Mouse (Mus musculus): ENCODE results near the gene Ush2a. TPM values are rescaled to one million over a fixed set of nuclear protein-coding genes. Genes with fewer than 3 reads are reported as not detected.

Ush2a gene
- polyA plus RNA-seq, 1 experiment from 2014 or later: 0.12 TPM

DNA sequence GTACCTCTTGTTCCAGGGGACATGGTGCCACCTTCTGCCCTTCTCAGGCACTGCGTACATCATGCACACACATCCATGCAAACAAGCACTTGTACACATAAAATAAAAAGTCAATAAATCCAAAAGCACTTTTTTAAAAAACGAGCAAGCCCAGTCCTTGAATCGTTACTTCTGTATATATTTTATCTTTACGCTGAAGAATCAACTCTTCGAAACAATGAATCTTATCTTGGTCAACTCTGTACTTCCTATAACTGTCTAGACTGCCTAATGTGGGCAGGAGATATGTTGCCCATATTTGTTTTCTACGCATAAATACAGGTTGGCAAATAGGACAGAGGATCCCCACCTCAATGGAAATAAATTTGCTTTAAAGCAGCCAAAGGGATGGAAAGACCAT is 585.4 kb downstream of the Ush2a start:
- no peak overlapping the region for H3K4me2 ChIP-seq (ENCODE audit: low read depth, low read length, severe bottlenecking)
- H3K36me3 ChIP-seq (ENCODE audit: control insufficient read depth, insufficient read depth, low read length): no peaks in the 10 kb centered on the region
- DNase-seq (ENCODE audit: low spot score) (no peak), ATAC-seq (replicated peaks; ENCODE audit: low FRiP score) (no peak)
- H3K27me3 ChIP-seq (ENCODE audit: control insufficient read depth, insufficient read depth, low read length): no peaks in the 10 kb centered on the region
- no peaks in the 10 kb centered on the region for H3K9me3 ChIP-seq (ENCODE audit: control insufficient read depth, low read length)
- no peak overlapping the region for H3K4me3 ChIP-seq (ENCODE audit: low read depth, low read length)
- H3K4me1 ChIP-seq (replicated peaks; ENCODE audit: control insufficient read depth, insufficient read depth, low read length): no peaks in the 10 kb centered on the region
- no peak overlapping the region for H3K9ac ChIP-seq (ENCODE audit: low read length)
- H3K27ac ChIP-seq (ENCODE audit: low read depth, low read length): no peak overlapping the region
- WGBS: 91% methylated on average over 6 of the region's 6 CpGs

DNA sequence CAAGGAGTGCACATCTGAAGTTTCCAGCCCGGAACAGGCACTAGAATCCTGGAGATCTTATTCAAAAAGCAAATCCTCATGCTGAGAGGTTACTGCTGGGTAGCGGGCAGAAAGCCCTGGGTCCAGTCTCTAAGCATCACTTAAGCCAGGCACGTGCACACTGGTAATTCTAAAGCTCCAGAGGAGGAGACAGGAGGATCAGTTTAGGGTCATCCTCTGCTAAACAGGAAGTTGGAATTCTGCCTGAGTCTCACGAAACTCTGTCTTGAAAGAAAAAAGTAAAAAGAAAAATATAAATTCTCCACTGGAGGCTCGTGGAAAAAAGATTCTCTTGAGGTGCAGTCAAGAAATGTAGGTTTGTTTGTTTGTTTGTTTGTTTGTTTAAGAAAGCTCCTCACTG is 591.0 kb downstream of the Ush2a start:
- Histone ChIP-seq H3K9me3 (ENCODE audit: control insufficient read depth, low read length) (no peaks in the 10 kb centered on the region), H3K9ac (ENCODE audit: low read length) (no peak overlapping the region), H3K27me3 (ENCODE audit: control insufficient read depth, insufficient read depth, low read length) (no peaks in the 10 kb centered on the region), H3K27ac (ENCODE audit: low read depth, low read length) (no peak overlapping the region), H3K36me3 (ENCODE audit: control insufficient read depth, insufficient read depth, low read length) (no peaks in the 10 kb centered on the region), H3K4me2 (ENCODE audit: low read depth, low read length, severe bottlenecking) (no peak overlapping the region), H3K4me3 (ENCODE audit: low read depth, low read length) (no peak overlapping the region), H3K4me1 (replicated peaks; ENCODE audit: control insufficient read depth, insufficient read depth, low read length) (no peaks in the 10 kb centered on the region)
- 83% methylated on average over 5 of the region's 5 CpGs for WGBS
- ATAC-seq (replicated peaks; ENCODE audit: low FRiP score) (no peak), DNase-seq (ENCODE audit: low spot score) (no peak)

DNA sequence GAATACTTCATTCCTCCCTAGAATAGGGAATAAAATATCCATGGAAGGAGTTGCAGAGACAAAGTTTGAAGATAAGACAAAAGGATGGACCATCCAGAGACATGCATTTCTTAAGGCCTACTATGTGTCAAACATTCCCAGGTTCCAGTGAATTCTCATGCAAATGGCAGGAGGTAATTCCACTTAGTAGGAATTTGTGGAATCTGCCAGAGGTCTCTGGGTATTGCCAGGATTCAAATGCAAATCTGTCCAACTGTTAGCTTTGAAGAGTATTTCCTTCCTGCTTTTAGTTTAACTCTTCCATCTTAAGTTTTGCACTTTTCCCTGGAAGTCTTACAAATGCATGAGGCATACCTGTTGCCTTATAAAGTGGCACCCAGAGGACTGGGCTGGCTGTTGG is 592.4 kb downstream of the Ush2a start:
- no peaks in the 10 kb centered on the region for H3K27me3 ChIP-seq (ENCODE audit: control insufficient read depth, insufficient read depth, low read length)
- H3K4me2 ChIP-seq (ENCODE audit: low read depth, low read length, severe bottlenecking): no peak overlapping the region
- no peaks in the 10 kb centered on the region for H3K9me3 ChIP-seq (ENCODE audit: control insufficient read depth, low read length)
- H3K27ac ChIP-seq (ENCODE audit: low read depth, low read length): no peak overlapping the region
- H3K4me1 ChIP-seq (replicated peaks; ENCODE audit: control insufficient read depth, insufficient read depth, low read length): no peaks in the 10 kb centered on the region
- DNase-seq (ENCODE audit: low spot score): no peak
- ATAC-seq (replicated peaks; ENCODE audit: low FRiP score): no peak
- no peak overlapping the region for H3K4me3 ChIP-seq (ENCODE audit: low read depth, low read length)
- no peaks in the 10 kb centered on the region for H3K36me3 ChIP-seq (ENCODE audit: control insufficient read depth, insufficient read depth, low read length)
- H3K9ac ChIP-seq (ENCODE audit: low read length): no peak overlapping the region

DNA sequence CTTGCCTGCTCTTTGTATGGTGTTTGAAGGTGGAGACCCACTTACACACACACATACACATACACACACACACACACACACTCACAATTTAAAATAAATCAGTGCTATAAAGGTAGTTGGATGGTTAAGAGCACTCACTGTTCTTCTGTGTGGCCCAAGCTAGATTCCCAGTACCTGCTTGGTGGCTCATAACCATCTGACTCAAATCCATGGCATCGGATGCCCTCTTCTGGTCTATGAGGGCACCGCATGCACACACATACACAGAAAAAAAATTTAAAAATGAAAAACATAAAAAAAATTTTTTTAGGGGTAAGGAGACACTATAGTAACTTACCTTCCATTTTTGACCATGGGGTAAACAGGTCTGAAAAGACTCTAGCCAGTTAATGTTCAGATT is 593.2 kb downstream of the Ush2a start:
- ATAC-seq (replicated peaks; ENCODE audit: low FRiP score): no peak
- no peak overlapping the region for H3K9ac ChIP-seq (ENCODE audit: low read length)
- H3K4me3 ChIP-seq (ENCODE audit: low read depth, low read length): no peak overlapping the region
- no peaks in the 10 kb centered on the region for H3K4me1 ChIP-seq (replicated peaks; ENCODE audit: control insufficient read depth, insufficient read depth, low read length)
- H3K4me2 ChIP-seq (ENCODE audit: low read depth, low read length, severe bottlenecking): no peak overlapping the region
- DNase-seq (ENCODE audit: low spot score): no peak
- WGBS: 93% methylated on average over 2 of the region's 2 CpGs
- H3K36me3 ChIP-seq (ENCODE audit: control insufficient read depth, insufficient read depth, low read length): no peaks in the 10 kb centered on the region
- no peaks in the 10 kb centered on the region for H3K9me3 ChIP-seq (ENCODE audit: control insufficient read depth, low read length)
- no peaks in the 10 kb centered on the region for H3K27me3 ChIP-seq (ENCODE audit: control insufficient read depth, insufficient read depth, low read length)
- H3K27ac ChIP-seq (ENCODE audit: low read depth, low read length): no peak overlapping the region

DNA sequence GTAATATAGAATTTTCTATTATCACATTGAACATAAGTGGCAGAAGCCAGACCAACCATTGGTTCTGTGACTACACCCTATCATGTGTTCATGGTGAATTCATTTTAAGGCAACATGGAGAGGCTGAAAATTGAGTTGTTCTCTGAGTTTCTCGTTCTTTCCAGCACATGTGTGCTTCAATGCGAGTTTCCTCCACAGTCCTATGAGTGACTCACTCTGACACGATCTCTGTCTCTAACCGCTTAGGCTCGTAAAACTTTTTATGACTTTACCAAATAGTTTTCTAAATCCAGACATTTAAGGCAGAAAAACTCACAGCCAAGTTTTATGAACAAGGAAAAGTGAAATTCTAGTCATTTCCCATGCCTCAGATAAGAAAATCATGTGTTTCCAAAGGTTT is 597.9 kb downstream of the Ush2a start:
- ATAC-seq (replicated peaks; ENCODE audit: low FRiP score): no peak
- no peak overlapping the region for H3K9ac ChIP-seq (ENCODE audit: low read length)
- H3K36me3 ChIP-seq (ENCODE audit: control insufficient read depth, insufficient read depth, low read length): no peaks in the 10 kb centered on the region
- no peak overlapping the region for H3K27ac ChIP-seq (ENCODE audit: low read depth, low read length)
- no peaks in the 10 kb centered on the region for H3K27me3 ChIP-seq (ENCODE audit: control insufficient read depth, insufficient read depth, low read length)
- H3K4me1 ChIP-seq (replicated peaks; ENCODE audit: control insufficient read depth, insufficient read depth, low read length): no peaks in the 10 kb centered on the region
- 89% methylated on average over 5 of the region's 5 CpGs for WGBS
- H3K9me3 ChIP-seq (ENCODE audit: control insufficient read depth, low read length): no peaks in the 10 kb centered on the region
- no peak for DNase-seq (ENCODE audit: low spot score)
- H3K4me2 ChIP-seq (ENCODE audit: low read depth, low read length, severe bottlenecking): no peak overlapping the region
- H3K4me3 ChIP-seq (ENCODE audit: low read depth, low read length): no peak overlapping the region

DNA sequence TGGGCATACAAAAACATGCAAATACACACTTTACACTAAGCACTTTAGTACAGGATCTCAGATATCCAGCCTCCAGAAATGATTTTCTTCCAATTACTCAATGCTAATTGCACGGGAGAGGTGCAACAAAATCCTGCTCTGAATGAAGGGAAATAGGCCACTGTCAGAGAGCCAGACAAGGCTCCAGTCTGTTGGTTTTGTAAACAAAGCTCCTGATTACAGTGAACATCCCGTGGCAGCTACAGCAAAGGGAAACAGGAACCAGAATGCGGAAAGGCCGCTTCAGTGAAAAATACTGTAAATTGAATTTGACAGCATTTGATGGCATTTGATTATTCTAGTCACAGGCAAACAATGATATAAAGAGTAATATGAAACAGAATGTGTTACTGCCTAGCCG is 604.1 kb downstream of the Ush2a start:
- DNase-seq (ENCODE audit: low spot score) (no peak), ATAC-seq (replicated peaks; ENCODE audit: low FRiP score) (no peak)
- Histone ChIP-seq H3K4me3 (ENCODE audit: low read depth, low read length) (no peak overlapping the region), H3K4me1 (replicated peaks; ENCODE audit: control insufficient read depth, insufficient read depth, low read length) (no peaks in the 10 kb centered on the region), H3K9me3 (ENCODE audit: control insufficient read depth, low read length) (no peaks in the 10 kb centered on the region), H3K36me3 (ENCODE audit: control insufficient read depth, insufficient read depth, low read length) (no peaks in the 10 kb centered on the region), H3K4me2 (ENCODE audit: low read depth, low read length, severe bottlenecking) (no peak overlapping the region), H3K27me3 (ENCODE audit: control insufficient read depth, insufficient read depth, low read length) (no peaks in the 10 kb centered on the region), H3K9ac (ENCODE audit: low read length) (no peak overlapping the region), H3K27ac (ENCODE audit: low read depth, low read length) (no peak overlapping the region)
- 72% methylated on average over 5 of the region's 5 CpGs for WGBS

DNA sequence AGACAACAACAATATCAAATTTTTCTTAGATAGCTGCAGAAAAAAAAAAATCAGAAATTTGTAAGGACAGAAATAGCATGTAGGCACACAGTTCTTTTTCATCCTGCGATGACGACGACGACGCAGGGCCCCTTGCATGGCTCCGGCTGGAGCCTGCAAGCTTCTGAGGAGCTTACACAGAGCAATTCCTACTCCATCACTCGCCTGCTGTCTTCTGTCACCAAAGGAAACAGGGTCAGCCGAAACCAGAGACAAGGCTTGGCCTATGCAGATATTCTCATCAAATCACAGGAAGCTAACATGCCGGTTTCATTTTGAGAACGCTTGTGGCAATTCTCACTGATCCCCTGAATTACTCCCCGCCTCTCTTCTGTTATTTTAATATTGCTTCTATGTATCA is 604.7 kb downstream of the Ush2a start:
- Histone ChIP-seq H3K4me2 (ENCODE audit: low read depth, low read length, severe bottlenecking) (no peak overlapping the region), H3K4me1 (replicated peaks; ENCODE audit: control insufficient read depth, insufficient read depth, low read length) (no peaks in the 10 kb centered on the region), H3K4me3 (ENCODE audit: low read depth, low read length) (no peak overlapping the region), H3K27me3 (ENCODE audit: control insufficient read depth, insufficient read depth, low read length) (no peaks in the 10 kb centered on the region), H3K27ac (ENCODE audit: low read depth, low read length) (no peak overlapping the region), H3K9ac (ENCODE audit: low read length) (no peak overlapping the region), H3K36me3 (ENCODE audit: control insufficient read depth, insufficient read depth, low read length) (no peaks in the 10 kb centered on the region), H3K9me3 (ENCODE audit: control insufficient read depth, low read length) (no peaks in the 10 kb centered on the region)
- 89% methylated on average over 11 of the region's 11 CpGs for WGBS
- DNase-seq (ENCODE audit: low spot score) (no peak), ATAC-seq (replicated peaks; ENCODE audit: low FRiP score) (no peak)

DNA sequence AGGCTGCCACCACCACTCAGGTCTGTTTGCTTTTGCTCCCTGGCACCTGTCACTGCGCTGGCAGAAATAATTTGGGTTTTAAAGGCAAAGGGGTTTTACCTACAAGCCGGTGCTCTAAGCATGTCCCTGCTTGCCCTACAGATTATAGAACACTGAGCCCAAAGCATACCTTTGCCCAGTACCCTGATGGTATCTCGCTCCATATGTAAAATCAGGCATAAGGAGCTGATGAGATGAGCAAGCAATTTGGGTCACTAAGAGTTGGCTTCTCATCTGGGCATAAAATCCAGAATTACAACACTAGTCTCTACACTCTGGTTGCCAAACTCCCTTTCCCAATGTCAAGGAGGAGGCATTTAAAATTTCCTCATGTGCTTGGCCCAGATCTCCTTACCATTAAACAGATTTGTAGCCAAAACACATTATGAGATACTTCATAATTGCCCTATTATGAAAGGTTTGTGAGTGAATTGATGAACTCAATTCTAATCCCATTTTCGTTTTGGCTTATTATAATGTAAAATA is 616.8 kb downstream of the Ush2a start:
- Histone ChIP-seq H3K36me3 (ENCODE audit: control insufficient read depth, insufficient read depth, low read length) (no peaks in the 10 kb centered on the region), H3K4me1 (replicated peaks; ENCODE audit: control insufficient read depth, insufficient read depth, low read length) (no peaks in the 10 kb centered on the region), H3K27ac (ENCODE audit: low read depth, low read length) (no peak overlapping the region), H3K27me3 (ENCODE audit: control insufficient read depth, insufficient read depth, low read length) (no peaks in the 10 kb centered on the region), H3K9me3 (ENCODE audit: control insufficient read depth, low read length) (no peaks in the 10 kb centered on the region), H3K4me3 (ENCODE audit: low read depth, low read length) (no peak overlapping the region), H3K4me2 (ENCODE audit: low read depth, low read length, severe bottlenecking) (no peak overlapping the region), H3K9ac (ENCODE audit: low read length) (no peak overlapping the region)
- DNase-seq (ENCODE audit: low spot score) (no peak), ATAC-seq (replicated peaks; ENCODE audit: low FRiP score) (no peak)
- WGBS: 91% methylated on average over 4 of the region's 4 CpGs

DNA sequence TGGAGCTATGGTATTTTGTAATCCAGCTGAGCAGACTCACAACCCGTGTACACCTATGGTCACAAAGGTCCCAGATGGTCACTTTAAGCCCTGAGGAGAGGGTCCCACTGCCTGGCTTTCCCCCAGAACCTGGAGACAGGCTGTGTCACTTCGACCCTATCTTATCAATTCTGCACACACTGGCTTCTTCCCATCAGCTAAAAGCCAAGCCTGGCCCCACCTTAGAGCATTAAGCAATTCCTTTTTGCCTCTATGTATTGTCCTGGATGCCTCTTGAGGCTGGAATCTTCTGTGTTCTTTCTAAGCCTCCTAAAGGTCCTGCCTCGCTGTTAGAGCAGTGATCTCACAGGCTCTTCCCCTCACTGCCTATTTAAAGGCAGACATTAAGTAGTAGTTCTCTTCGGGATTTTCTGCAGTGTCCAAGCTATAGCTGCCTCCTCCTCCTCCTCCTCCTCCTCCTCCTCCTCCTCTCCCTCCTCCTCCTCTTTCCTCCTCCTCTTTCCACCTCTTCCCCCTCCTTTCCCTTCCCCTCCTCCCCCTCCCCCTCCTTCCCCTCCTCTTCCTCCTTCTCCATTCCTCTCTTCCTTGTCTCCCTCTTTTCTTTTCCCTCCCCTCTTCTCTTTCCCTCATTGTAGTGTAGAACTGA is 635.2 kb downstream of the Ush2a start:
- H3K4me1 ChIP-seq (replicated peaks; ENCODE audit: control insufficient read depth, insufficient read depth, low read length): no peaks in the 10 kb centered on the region
- H3K4me3 ChIP-seq (ENCODE audit: low read depth, low read length): no peak overlapping the region
- ATAC-seq (replicated peaks; ENCODE audit: low FRiP score) (no peak), DNase-seq (ENCODE audit: low spot score) (no peak)
- H3K36me3 ChIP-seq (ENCODE audit: control insufficient read depth, insufficient read depth, low read length): no peaks in the 10 kb centered on the region
- H3K27ac ChIP-seq (ENCODE audit: low read depth, low read length): no peak overlapping the region
- no peak overlapping the region for H3K9ac ChIP-seq (ENCODE audit: low read length)
- H3K9me3 ChIP-seq (ENCODE audit: control insufficient read depth, low read length): no peaks in the 10 kb centered on the region
- WGBS: 45% methylated on average over 4 of the region's 4 CpGs
- no peak overlapping the region for H3K4me2 ChIP-seq (ENCODE audit: low read depth, low read length, severe bottlenecking)
- H3K27me3 ChIP-seq (ENCODE audit: control insufficient read depth, insufficient read depth, low read length): no peaks in the 10 kb centered on the region

All from forebrain, embryonic 11.5 days (tissue).